Mouse (Mus musculus) erythroblast, adult 5-6 weeks (primary cell): Measurements from ENCODE around the gene Ulk4. TPM values are rescaled to one million over a fixed set of nuclear protein-coding genes. Genes with fewer than 3 reads are reported as not detected.
A peak's percentile ranks its signal among the peaks of the same experiment; 100 is the strongest.

Experiments used
- ATAC-seq: replicated peaks from 2 replicates; pipeline ENCODE4 v1.8.0; 2016; ENCODE audit warnings: moderate number of reproducible peaks, mild to moderate bottlenecking, moderate TSS enrichment, inconsistent platforms; ENCODE audit not compliant: poor library complexity, low FRiP score, severe bottlenecking
- total RNA-seq, 2 experiments: library from RNA; stranded (forward) in 1 of 2; stranded (reverse) in 1 of 2; fragments of 150-400 nt in 1 of 2; fragments of 200-764, 138-1000 nt in 1 of 2; gene quantifications; 2 replicates each; pipeline versions ENCODE4 v1.2.3 to v1.2.4; 2015 to 2017; ENCODE audit warnings: low replicate concordance in 2 of 2

Ulk4 gene
- total RNA-seq, 2 experiments from 2014 or later = 0.34 TPM; not detected in 1

DNA sequence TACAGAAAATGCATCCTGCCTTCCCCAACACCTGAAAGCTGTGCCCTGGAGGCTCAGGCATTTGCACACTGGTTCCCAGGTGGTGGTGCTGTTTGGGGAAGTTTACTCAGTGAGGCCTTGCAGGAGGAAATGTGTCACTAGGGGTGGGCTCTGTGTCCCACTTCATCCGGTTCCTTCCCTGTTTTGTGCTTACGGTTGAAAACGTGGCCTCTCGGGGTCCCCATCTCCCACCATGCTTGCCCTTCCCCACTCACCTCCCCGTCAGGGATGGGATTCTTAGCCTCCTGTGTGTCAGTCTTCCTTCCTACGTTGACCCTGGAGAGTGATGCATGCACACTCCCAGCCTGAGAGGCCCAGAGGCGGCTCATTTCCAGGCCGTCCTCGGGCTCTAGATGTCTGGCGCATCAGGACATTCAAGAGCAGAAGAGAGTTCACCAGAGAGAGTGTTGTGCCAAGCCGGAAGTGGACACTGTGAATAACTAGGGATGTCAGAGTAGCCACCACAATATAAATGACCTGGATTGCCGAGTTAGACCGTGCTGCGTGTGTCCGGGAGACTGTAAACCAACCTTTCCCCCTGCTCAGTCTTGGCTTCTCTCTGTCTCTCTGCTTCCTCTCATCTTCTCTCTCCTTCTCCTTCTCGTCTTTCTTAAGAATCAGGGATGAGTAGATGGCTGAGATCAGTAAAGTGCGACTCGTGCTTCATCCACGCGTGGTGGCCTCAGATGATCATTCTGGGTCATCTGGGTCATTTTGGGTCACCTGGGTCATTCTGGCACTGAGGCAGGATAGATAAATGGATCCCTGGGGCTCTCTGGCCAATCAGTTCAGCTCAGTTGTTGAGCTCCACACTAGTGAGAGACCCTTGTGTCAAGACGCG is 24.3 kb upstream of the Ulk4 start:
- ATAC-seq = no peak

DNA sequence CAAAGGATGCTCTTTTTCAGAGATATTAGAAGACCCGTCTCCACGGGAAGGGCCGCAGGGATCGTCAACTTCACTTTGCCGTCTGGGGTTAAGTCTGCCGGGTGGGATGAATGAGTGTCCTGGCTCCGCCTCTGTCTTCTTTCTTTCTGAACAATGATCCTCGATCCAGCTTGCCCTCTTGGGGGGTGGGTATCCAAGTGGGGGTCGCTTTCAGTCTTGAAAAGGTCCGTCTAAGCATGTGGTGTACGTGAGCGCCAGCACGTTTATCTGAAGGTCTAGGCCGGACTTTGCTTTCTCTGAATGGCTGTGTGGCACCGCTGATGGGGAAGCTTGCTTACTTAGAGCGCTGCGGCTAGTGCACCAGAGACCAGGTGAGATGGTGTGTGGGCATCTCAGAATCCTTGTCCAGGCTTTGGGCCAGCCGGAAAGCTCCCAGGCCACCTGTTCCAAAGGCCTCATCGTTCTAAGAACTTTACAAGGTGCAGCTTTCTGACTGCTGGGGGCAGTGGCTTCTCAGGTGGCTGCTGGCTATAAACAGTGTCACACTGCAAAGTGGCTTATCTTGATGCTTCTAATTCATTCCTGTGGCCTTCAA is 23.1 kb upstream of the Ulk4 start:
- ATAC-seq = no peak

DNA sequence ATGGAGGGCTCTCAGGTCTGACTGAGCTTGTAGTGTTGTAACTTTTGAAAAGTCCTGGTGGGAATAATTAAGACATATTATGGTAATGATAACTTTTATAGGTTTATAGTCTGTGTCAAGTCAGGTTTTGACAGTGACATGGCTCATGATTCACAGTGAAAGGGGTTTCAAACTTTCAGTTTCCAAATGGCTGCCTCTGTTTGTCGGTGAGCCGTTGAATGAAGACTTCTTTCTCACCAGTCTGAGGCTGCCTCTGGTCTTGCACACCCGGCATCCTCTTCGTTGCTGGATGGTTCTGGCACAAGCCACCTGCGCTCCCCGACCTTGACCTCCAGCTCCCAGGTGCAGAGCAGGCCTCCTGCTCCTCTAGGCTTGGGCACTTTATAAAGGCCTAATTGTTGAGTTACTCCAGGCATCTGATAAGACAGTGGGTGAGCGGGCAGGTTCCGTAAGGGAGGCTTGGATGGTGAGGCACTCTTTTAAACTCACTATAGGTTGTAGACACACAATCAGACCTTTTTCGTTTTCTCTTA is 22.3 kb upstream of the Ulk4 start:
- ATAC-seq = no peak

DNA sequence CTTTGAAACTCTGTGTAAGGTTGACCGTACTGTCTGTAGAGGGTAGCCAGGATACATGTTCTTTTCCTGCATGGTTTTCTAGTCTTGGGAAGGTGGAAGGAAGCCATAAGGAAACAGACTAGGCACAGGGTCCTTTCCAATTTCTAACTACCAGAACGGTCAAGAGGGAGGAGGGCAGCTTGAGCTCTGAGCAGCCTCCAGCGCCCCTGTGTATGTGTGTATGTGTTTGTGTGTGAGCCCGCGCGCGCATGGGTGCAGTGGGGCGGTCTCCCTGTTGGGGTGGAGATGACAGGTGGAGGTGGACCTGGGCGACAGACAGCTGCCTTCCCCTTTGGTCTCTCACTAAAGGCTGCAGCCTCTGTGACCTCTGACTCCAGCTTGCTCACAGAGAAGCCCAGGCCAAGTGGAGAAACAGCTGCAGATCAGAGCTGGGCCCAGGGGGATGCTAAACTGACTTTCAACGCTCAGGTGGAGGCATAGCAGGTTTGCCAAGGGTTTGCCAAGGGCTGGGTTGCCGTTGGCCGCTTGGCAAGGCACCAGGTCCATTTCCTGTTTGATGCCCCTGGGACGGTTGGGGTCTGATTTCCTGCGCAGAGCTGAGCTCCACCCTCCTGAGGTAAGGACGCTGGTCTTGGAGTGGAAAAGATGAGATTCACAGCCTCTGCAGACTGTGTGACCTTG is 21.6 kb upstream of the Ulk4 start:
- ATAC-seq = no peak

DNA sequence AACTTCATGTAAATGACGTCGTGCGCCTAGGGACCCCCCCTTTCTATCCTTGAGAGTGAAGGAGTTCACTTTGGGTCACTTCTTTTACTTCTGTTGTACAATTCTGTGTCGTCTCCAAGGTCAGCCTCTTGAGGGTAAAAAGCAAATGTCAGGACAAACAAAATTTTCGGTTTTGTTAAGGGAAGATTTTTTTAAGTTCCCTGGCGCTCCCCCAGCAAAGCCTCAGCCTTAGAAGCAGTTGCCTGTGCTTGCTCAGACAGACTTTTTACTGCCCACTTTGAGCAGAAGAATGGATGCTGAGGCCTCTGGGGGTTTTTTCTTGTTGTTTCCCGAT is 21.0 kb upstream of the Ulk4 start:
- no peak for ATAC-seq

DNA sequence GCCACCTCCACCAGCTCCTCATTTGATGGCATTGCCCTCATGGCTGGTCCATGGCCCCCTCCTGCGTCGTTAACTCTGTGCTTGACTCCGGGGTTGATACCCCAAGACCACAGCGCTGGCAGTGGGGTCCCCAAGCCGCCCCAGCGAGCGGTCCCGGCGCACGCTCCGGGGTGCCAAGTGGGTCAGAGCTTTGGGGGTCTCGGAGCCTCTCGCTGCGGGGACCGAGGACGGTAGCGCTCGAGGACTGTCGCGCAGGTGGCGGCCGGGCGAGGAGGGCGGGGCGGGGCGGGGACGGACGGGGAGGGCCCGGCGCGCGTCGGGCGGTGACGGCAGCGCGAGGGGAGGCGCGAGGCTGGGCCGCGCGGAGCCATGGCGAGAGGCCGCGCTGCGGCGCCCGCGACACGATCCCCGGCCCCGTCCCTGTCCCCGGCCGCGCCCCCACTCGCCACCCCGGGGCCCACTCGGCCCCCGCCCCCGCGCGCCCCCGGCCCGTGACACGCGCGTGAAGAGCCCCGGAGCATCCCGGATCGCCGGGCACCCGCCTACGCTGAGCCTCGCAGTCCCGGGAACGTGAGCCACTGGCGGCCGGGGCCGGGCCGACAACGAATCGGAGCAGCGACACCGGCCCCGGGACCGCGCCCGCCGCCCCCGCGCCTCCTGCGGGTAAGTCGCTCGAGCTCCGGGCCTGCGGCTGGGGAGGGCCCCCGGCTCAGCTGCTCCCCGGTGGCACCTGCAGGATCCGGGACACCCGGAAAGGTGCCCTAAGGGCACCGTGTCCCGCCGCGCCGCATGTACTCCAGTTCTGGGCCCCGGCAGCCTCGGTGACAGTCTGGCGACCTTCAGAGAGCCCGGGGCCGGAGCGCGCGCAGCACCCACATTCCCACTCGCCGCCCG is 20.4 kb upstream of the Ulk4 start, which contains the start of gene Trak1:
TSS of gene Trak1 (plus strand) at position 332 of the 894 bp plus-strand sequence.
- ATAC-seq = peak; percentile 66; the same call in 1 of the 2 replicates

DNA sequence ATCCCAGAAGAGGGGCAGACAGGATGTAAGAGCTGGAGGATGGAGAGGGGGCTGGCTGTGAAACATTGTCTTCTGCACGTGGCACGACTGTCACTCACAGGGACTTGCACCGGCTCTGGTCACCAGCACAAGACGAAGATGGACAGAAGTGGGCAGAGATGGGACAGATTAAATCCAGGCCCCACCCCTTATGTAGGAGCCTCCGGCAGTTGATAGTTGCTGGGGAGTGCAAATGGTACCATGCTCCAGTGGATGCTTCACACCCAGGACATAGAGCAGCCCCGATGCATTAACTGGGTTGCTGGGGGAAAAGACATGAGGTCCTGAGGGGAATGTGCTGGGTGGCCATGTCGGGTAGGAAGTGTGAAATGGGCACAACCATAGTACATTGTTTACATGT is 18.2 kb upstream of the Ulk4 start:
- no peak for ATAC-seq

DNA sequence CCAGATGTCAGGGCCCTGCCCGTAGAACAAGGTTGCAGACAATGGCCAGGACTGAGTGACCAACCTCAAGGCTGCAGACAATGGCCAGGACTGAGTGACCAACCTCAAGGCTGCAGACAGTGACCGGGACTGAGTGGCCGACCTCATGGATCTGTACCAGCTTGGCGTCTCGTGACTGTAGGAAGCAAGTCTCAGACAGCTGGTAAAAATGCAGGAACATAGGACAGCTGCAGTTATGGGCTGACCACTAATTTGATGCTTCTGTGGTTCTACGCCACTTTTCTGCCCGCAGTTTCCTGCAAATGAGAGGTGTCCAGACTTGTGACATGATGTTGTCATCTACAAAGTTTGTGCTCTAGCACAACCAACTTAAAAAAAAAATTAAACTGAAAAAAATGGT is 16.2 kb upstream of the Ulk4 start:
- no peak for ATAC-seq

DNA sequence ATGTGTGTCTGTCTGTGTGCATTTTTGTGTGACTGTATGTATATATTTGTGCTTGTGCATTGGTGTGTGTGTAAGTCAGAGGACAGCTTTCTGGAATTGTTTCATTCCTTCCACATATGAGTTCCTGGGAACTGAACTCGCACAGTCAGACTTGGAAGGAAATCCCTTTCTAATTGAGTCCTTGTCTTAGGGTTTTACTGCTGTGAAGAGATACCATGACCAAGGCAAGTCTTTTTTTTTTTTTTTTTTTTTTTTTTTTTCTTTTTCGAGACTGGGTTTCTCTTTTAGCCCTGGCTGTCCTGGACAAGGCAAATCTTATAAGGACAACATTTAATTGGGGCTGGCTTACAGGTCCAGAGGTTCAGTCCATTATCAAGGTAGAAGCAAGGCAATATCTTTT is 14.3 kb upstream of the Ulk4 start:
- ATAC-seq = no peak

DNA sequence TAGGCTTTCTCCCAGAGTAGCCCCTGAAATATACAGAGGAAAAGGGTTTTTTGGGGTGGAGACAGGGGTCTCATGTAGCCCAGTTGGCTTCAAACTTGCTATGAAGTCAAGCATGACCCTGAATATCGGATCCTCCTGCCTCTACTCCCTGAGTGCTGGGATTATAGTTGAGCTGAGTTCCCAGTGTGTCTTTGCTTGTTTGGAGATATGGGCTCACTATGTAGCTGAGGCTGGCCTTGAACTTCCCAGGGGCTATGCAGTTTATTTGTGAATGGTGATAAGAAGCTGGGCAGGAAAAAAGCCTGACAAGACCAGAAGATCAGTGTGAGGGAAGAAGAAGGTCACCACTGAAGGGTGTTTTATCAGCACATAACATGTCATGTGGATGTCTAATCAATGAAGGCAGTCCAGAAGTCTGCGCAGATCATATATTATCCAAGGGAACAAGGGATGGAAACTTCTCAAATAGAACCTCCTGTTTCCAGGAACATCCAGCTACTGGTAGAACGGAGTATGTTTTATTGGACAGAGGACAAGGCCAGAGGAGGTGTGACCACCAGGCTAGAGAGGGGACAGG is 9.4 kb upstream of the Ulk4 start:
- ATAC-seq = no peak

DNA sequence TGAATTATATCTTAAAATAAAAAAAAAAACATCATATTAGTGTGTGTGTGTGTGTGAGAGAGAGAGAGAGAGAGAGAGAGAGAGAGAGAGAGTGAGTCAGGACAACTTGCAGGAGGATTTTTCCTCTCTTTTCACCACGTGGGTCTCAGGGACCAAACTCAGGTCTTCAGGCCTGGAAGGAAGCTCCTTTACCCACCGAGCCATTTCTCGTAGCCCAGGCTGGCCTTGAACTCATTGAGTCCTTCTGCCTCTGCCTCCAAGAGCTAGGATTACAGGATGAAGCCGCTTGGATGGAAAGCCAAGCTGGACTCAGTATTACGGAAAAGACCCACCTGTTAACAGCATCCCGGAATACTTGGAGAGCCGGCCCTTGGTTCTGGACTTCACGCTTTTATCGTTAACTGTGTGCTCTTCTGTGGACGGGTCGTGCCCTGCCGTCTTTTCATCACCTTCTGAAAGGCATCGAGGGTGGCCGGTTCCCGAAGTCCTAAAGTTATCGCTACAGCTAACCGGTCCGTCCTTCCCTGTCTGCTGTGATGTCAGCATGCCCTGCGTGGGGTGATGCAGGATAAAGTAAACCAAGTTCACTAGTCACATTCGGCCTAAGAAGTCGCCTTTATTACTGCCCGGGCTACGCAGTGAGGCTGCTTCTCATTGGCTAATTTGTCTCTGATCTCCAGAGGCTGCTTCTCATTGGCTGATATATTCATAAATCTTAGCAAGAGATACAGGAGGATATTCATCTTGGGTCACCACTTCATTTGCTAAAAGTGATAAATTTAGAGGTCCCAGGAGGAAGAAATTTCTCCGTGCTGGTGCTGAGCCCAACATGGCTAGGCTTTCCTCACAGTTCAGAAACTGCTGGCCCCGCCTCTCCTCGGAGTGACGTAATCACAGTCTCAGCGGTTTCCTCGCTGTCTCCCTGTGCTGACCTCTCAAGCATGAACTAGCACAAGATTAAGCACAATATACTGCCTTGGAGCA is 8.6 kb upstream of the Ulk4 start:
- ATAC-seq = peak; percentile 90

DNA sequence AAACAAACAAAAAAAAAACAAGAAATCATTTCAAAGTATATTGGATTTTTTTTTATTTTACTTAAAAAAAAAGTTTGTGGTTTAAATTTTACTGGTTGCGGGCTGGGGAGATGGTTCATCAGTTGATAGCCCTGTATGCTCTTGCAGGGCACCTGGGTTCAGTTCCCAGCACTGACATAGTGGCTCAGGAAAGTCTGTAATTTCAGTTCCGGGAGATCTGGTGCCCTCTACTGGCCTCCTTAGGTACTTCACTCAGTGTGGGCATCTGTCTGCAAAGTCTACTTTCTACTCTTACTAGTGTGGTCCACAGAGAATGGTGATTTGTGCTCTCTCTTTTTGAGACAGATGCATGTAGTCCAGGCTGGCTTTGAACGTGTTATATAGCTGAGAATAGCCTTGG is 7.4 kb upstream of the Ulk4 start:
- ATAC-seq = peak; percentile 56

DNA sequence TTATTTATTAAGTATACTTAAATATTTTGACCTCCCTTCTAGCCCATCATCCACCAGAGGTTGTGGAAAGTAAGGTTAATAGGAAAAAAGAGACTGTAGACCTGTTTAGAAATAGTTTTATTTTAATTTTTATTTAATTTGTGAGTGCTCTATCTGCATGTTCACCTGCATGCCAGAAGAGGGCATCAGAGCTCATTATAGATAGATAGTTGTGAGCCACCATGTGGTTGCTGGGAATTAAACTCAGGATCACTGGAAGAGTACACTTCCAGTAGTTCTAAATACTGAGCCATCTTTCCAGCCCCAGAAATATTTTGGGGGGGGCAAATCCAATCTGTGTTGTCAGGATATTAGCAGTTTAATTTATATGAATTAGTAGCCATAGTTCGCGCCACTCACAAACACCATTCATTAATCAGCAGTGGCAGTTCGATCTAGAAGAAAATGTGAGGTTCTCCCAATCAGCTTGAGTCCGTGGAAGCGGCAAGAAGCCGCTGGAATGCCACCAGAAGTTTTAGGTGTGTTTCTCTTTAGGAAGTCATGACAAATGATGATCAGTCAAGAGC is 6.7 kb upstream of the Ulk4 start:
- no peak for ATAC-seq

DNA sequence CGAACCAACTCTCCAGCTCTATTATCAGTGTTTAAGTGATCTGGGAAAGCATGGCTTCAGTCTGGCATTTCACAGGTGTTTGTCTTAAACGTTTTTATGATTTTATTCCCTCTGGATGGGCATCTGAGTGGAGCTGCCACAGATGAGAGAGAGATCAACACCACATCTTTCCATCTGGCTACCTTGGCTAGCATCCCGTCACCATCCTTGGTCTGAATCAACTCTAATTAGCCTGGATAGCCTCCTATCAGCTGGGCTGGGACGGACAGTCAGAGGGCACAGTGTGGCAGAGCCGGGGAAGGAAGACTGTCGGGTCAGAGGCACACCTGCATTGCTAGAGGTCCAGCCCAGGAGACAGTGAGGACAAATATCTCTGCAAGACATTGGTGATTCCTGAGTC is 4.9 kb upstream of the Ulk4 start:
- no peak for ATAC-seq

DNA sequence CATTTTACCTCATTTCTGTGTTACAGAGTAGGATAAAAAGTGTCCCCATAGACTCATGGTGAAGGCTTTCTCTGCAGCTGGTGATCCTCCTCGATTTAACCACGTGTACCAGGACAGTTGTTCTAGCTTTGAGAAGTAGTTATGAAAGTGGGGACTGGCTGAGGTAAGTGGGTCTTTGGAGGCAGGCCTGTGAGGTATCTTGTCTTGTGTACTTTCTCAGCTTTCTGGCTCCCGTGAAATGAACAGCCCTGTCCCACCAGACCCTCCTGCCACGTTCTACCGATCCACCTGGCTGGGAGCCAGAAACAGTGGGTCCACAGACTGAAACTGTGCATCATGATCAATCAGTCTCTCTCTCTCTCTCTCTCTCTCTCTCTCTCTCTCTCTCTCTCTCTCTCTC is 2.2 kb upstream of the Ulk4 start:
- no peak for ATAC-seq

DNA sequence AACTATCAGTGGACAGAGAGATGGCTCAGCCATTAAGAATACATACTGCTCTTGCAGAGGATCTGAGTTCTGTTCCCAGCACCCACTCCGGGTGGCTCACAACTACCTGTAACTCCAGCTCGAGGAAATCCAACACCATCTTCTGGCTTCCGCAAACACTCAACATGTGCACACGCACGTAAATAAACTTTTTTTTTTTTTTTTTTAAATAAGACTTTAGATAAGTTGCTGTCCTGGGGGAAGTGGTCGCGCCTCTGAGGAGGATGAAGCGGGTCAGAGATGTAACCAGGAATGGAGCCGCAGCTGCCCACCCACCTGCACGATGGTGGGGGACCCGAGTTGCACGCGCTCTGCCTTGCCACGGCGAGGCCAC is 266 bp downstream of the Ulk4 start:
- ATAC-seq = no peak

DNA sequence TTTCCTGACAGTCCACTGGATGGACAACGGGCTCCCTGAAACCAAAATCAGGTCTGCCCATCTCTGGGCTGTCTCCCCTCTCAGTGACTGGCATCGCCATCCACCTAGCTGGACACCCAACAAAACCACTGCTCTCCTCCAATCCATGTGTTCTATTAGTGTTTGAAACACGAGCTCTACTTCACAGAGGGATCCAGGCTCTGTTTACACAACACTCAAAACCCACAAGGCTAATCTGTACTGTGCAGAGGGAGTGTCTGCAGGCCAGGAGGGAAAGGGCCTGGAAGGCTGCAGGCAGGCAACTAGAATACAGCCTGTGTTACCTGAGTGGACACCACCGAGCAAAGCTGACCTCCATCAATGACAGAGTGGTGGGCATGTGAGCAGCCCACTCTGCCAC is 5.4 kb downstream of the Ulk4 start:
- no peak for ATAC-seq

DNA sequence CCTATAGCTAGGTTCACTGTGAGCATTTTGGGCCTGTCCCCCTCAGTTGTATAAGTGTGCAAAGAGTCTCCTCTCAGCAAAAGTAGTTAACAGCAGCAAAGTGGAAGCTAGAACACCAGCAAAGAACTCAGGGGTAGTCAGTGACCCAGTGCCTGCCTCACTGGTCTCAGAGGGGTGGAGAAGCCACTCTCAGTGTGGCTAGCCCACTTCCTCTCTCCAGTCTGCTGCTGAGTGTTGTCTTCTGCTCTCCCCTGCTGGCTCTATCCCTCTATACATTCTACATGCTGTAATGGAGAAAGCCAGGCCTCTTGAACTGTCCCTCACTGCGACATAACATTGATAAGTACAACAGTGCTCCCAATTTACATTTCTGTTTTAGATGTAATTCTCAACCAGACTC is 5.8 kb downstream of the Ulk4 start:
- no peak for ATAC-seq
